Mouse (Mus musculus) lung, postnatal 10 days (tissue): Measurements from ENCODE around the gene Cdkn1a.
"Not testable (repeated sequence)": the region's sequence is repeated elsewhere in the genome, so short reads cannot be mapped to it uniquely, and the experiment has no call there.

ENCODE experiments used
- DNase-seq: peaks from one replicate; pipeline ENCODE4 v3.0.0; 2021

Gene Cdkn1a

DNA sequence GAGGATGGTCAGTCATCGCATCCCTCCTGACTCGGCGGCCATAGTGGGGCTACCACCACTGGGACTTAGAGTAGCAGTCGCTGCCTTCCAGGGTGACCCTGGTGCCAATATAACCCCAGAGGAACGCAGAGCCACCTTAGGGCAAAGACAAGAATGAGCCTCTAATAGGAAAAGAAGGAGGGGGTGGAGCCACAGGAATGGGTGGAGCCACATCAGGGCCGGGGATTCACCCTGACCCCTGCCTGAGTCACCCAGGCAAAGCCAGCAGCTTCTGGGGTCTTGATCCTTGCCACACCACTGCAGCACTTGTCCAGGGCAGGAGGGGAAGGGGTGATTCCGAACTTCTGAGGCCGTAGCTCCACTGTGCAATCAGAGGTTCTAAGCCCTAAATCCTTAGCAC lies 7.2 kb upstream of the Cdkn1a start:
- DNase-seq, result no peak

DNA sequence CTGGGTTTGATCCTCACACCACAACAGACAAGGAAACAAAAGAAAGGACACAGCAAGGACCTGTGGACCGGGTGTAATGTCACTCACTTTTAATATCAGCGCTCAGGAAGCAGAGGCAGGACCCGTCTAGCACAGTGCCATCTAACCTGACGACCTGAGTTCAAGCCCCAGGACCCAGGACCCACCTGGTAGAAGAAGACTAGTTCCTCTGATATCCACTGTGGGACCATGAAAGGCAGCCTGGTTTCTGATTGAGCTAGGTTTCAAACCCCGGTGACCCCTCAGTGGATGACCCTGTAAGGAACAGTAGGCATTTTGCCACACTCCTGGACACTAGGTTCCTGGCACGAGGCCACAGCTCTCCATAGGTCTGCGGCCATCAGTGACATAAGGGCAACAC lies 6.1 kb upstream of the Cdkn1a start:
- DNase-seq, result no peak

DNA sequence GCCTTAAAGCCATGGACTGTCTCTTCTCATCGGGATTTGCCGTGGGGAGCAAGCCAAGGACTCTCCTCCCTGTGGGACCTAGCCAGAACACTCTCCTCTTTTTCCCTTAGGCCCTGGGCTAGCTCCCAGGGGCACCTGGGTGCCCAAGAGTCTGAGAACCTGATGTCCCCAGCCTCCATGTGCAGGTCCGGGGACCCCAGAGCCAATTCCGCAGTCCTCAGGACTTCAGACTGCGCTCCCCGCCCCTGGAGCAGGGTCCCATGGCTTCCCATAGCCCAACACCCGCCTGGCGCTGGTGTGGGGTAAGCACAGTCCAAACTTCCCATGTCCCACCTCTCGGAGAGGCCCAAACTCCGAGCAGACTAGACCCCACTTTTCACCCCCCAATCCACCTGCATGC lies 5.5 kb upstream of the Cdkn1a start:
- DNase-seq, result no peak

DNA sequence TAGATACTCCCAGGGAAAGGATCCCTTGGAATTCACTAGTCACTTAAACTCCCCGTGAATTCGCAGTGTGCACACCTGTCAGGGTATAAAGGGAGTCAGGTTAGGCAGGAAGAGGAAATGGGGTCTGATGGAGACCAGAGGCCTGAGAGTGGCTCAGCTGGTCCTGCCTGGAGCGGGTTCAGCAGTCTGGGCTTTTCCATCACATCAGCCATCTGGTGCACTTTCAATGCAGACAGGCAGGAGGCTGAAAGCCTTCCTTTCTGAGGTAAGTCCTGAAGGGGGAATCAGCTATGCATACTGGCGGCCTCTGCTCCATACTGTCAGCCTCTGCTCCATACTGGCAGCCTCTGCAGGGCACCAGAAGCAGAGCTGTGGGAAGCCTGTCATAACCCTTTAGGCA lies 3.9 kb upstream of the Cdkn1a start:
- DNase-seq, result peak; percentile 0

DNA sequence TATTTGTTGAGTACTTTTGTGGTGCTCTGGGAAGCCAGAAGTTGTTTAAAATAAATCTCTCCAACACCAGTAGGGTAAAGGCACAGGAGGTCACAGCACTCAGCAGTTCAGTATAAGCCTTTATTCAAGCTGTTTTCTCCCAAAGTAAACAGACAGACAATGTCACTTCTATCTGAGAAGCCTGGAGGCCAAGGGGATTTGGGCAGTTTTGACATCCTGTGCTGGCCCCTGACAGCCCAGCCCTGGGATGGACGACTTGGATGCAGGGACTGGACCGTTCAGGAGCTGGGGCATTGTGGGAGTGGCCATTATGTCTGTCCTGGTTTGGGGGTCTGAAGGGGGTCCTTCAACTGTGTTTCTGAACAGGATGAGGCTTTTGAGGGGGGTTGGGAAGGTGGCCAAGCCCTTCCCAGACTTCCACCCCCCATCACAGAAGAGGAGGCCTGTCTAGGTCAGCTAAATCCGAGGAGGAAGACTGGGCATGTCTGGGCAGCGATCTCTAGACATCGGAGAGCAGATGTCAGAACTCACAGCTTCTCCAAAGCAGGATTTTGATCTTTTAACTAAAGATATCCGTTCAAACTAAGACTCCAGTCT lies 670 bp downstream of the Cdkn1a start:
- DNase-seq, result peak; percentile 10

GRCm38 (mm10) chr17:29092497-29092896 lies 1.7 kb downstream of the Cdkn1a start:
- DNase-seq, result peak; percentile 1

- peak; percentile 93 for DNase-seq
These were observed 2.6 kb downstream of the Cdkn1a start for GRCm38 (mm10) chr17:29093110-29093952.

DNA sequence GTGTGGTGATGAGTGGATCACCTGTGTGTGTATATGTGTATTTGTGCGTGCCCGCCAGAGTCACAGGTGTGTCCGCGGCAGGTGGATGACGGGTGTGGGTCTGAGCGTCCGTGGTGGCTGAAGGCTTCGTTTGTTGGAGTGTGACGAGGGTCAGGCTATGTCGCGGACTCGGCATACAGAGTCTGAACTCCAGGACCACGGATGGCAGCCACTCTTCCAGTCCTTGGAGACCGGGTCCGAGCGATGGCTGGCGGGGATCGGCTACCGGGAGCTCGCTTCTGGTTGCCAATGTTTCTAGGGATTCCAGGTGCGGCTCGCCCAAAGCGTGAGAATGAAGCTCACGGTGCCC lies 3.2 kb downstream of the Cdkn1a start:
- no peak for DNase-seq

DNA sequence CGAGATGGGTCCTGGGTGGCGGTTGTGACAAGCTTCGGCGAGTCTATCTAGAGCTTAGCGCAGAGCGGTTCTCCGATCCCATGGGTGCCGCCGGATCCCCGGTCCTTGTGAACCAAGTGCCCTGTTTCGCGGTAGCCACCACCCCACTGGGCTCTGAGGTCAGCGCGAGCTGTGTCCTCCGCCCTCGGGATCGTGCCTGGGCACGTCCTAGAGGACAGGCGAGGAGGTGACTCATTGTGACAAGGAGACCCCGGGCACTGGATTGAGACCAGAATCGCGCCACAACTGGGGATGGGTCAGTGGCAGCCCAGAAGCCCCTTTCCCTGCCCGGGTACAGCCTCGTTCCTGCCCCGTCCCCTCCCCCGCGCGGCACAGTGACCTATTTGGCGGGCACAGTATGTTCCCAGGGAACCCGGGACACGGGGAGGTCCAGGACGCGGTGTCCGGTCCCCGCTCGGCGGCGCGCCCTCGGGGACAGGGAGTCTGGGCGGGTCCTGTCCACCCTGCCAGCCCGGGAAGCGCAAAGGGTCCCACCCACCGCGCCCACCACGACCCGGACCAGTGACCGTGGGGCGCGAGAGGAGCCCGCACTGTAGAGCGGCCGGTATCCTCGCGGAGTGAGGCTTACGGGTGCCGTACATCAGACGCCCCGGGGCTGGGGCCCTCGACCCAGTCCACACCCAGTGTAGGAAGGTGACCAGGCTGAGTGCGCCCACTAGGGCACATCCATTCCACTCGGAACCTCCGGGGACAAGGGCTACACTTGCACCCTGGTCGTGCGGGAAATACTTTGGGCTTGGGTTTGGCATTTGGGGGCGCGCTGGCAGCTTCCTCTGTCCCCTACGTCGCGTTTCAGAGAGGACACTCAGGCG lies 3.8 kb downstream of the Cdkn1a start:
- DNase-seq, result peak; percentile 87

DNA sequence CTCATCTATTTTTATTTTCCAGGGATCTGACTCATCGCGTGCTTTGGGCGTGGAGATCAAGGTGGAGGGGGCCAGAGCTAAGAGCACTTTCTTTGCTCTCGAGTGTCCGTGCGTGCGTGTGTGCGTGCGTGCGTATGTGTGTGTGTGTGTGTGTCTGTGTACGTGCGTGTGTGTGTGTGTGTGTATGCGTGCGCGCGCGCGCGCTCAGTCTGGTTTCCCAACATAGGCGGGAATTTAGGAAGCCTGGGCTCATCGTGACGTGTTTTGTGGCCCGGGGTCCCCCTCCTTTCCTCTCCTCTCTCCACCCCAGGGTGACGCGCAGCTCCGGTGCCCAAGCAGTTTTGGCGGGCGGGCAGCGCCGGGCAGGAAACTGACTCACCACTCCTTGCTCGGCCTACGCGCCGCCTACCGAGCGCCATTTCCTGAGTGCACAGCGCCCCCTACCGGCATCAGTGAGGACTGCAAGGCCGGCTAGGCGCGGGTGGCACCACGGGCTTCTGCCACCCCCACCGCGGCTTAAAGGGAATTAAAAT lies 4.5 kb downstream of the Cdkn1a start:
- DNase-seq, result peak; percentile 98

DNA sequence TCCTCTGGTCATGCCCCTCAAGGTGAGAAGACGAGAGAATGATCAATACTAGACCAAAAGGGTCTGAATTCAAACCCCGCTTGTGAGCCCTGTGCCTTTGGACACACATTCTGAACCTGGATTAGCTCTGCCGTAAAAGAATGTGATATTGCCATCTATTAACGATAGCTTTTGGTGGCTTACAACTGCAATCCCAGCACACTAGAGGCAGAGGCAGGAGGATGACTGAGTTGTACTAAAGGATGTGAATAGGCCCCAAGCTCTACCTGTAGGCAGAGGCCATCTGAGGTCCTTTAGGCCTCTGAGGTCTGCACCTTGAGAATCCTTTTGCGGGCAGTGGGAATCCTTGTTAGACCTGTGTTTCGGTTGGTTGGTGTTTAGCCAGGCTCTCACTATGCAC lies 5.5 kb downstream of the Cdkn1a start:
- DNase-seq, result no peak

DNA sequence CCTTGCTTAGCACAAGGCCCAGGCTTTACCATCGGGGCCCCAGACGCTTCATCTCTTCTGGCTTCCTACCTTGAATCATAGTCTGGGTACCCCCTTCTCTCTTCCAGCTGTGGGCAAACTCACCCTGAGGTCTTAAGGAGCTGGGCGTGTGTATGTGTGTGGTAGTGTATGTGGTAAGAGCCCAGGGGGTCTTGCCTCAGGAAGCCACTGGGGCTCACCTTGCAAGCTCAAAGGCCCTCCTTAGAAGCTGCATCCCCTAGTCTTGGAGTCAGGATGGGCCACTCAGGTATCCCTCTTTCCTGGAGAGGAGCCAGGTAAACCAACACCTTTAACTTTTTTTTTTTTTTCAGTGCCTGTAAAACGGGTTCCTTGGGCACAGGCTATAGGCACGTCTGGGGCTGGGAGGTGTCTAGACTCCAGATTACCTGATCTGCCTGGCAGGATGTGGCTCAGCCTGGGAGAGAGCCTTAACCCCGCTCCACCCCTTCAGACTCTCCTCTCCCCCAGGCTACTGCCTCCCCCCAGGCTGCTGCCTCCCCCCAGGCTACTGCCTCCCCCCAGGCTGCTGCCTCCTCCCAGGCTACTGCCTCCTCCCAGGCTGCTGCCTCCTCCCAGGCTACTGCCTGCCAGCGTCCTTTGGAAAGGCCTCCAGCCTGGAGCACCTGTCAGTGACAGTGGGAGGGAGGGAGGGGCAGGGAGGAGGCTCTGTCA lies 6.2 kb downstream of the Cdkn1a start:
- no peak for DNase-seq

GRCm38 (mm10) chr17:29098291-29098690 lies 7.5 kb downstream of the Cdkn1a start:
- DNase-seq, result no peak

DNA sequence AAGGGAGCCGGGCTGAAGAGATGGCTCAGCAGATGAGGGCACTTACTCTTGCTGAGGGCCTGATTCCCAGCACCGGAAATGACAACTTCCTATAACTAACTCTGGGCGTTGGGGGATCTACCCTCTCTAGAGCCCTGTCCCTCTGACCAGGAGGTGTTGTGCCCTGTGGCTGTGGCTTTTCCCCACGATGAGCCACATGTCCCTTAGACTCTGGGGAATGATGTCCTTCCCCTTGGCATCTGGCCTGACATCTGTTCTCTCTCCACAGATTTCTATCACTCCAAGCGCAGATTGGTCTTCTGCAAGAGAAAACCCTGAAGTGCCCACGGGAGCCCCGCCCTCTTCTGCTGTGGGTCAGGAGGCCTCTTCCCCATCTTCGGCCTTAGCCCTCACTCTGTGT lies 8.3 kb downstream of the Cdkn1a start:
- no peak for DNase-seq

GRCm38 (mm10) chr17:29100627-29101026 lies 9.9 kb downstream of the Cdkn1a start:
- DNase-seq, result no peak

DNA sequence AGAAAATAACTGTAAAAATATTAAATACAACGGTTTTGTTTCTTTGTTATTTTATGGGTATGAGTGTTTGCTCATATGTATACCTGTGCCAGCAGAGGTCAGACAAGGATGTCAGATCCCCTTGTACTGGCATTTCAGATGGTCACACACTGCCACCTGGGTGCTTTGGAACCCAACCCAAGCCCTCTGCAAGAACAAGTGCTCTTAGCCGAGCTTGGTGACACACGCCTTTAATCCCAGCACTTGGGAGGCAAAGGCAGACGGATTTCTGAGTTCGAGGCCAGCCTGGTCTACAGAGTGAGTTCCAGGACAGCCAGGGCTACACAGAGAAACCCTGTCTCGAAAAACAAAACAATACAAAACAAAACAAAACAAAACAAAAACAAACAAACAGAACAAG lies 19.6 kb downstream of the Cdkn1a start:
- not testable (repeated sequence) for DNase-seq

DNA sequence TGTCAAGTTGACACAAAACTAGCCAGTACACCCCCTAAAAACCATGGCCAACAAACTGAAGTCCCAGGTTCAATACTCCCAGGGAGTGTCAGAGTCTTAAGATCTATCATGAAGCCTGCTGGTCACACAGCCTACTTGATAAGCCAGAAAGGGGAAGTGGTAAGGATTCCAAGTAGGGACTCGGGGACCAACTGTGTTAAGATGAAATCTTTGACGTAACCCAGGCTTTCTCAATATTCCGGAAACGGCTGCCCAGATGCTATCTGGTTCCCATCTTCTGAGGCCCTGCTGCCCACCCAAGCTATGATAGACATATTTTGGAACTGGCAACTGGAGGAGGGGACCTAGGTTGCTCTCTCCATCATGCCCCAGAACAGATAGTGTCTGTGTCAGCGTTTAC lies 20.6 kb downstream of the Cdkn1a start:
- DNase-seq, result no peak

GRCm38 (mm10) chr17:29113591-29114352 lies 23.0 kb downstream of the Cdkn1a start, which contains the start of gene Rab44:
Gene Rab44, plus strand, starts transcription at chr17:29114145.
- DNase-seq, result no peak

GRCm38 (mm10) chr17:29116023-29116422 lies 25.2 kb downstream of the Cdkn1a start:
- no peak for DNase-seq

- DNase-seq, result no peak
These were observed 26.4 kb downstream of the Cdkn1a start for GRCm38 (mm10) chr17:29117006-29117648.

DNA sequence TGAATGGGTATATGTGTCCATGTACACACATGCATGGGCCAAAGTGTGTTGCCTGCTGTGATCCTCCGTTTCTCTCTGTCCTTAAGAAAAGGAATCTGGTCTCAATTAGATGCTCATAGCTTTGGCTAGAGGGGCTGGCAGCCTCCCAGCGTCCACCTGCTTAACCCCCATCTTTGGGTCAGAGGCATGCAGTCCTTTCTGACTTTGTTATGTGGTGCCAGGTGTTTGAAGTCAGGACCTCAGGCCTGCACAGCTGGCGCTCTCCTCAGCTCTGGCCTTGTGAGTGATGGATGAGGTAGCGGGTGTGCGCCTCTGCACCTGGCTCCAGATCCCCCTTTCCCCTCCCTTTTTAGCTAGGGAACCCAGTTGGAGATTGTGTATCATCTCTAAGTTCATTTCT lies 27.3 kb downstream of the Cdkn1a start:
- DNase-seq, result no peak
